Mouse (Mus musculus): ENCODE data around the gene Tmbim6. TPM values are rescaled to one million over a fixed set of nuclear protein-coding genes. Genes with fewer than 3 reads are reported as not detected.

Gene Tmbim6
- polyA plus RNA-seq, 1 experiment = 434 TPM

GRCm38 (mm10) chr15:99355660-99356059 lies 37.0 kb upstream of the Tmbim6 start:
- TF ChIP-seq POLR2A (IDR thresholded peaks at IDR 0.05; ENCODE audit: low read depth, low read length) = no peak
- TF ChIP-seq CTCF (IDR thresholded peaks at IDR 0.05; ENCODE audit: extremely low read depth, insufficient read depth, insufficient read length, insufficient replicate concordance) = no peak
- Histone ChIP-seq H3K4me1 (ENCODE audit: control insufficient read depth, insufficient read depth, insufficient read length) (peaks cover 19% of the 10 kb centered on the region; the same call in 1 of the 2 replicates), H3K27ac (ENCODE audit: insufficient read depth, low read length) (no peak overlapping the region), H3K4me3 (ENCODE audit: extremely low read depth, insufficient read depth, insufficient read length) (no peak overlapping the region), H3K27me3 (ENCODE audit: control insufficient read depth, insufficient read depth, low read length) (no peaks in the 10 kb centered on the region), H3K36me3 (ENCODE audit: control insufficient read depth, insufficient read depth, low read length) (no peaks in the 10 kb centered on the region)
- no peak for DNase-seq (ENCODE audit: low read depth in 1 of 2, low spot score in 2 of 2)
- WGBS = 29% methylated on average over 6 of the region's 6 CpGs

GRCm38 (mm10) chr15:99356462-99356861 lies 36.2 kb upstream of the Tmbim6 start:
- Histone ChIP-seq H3K36me3 (ENCODE audit: control insufficient read depth, insufficient read depth, low read length) (no peaks in the 10 kb centered on the region), H3K4me1 (ENCODE audit: control insufficient read depth, insufficient read depth, insufficient read length) (peaks cover 14% of the 10 kb centered on the region; the same call in 1 of the 2 replicates), H3K4me3 (ENCODE audit: extremely low read depth, insufficient read depth, insufficient read length) (no peak overlapping the region), H3K27me3 (ENCODE audit: control insufficient read depth, insufficient read depth, low read length) (no peaks in the 10 kb centered on the region), H3K27ac (ENCODE audit: insufficient read depth, low read length) (no peak overlapping the region)
- TF ChIP-seq CTCF (IDR thresholded peaks at IDR 0.05; ENCODE audit: extremely low read depth, insufficient read depth, insufficient read length, insufficient replicate concordance) = no peak
- no peak for TF ChIP-seq POLR2A (IDR thresholded peaks at IDR 0.05; ENCODE audit: low read depth, low read length)
- no peak for DNase-seq (ENCODE audit: low read depth in 1 of 2, low spot score in 2 of 2)
- 83% methylated on average over 6 of the region's 6 CpGs for WGBS

GRCm38 (mm10) chr15:99358952-99359351 lies 33.7 kb upstream of the Tmbim6 start:
- 91% methylated on average over 9 of the region's 9 CpGs for WGBS
- H3K27ac ChIP-seq (ENCODE audit: insufficient read depth, low read length) = no peak overlapping the region
- no peak for DNase-seq (ENCODE audit: low read depth in 1 of 2, low spot score in 2 of 2)
- H3K36me3 ChIP-seq (ENCODE audit: control insufficient read depth, insufficient read depth, low read length) = no peaks in the 10 kb centered on the region
- no peak for TF ChIP-seq CTCF (IDR thresholded peaks at IDR 0.05; ENCODE audit: extremely low read depth, insufficient read depth, insufficient read length, insufficient replicate concordance)
- H3K27me3 ChIP-seq (ENCODE audit: control insufficient read depth, insufficient read depth, low read length) = no peaks in the 10 kb centered on the region
- no peak overlapping the region for H3K4me3 ChIP-seq (ENCODE audit: extremely low read depth, insufficient read depth, insufficient read length)
- H3K4me1 ChIP-seq (ENCODE audit: control insufficient read depth, insufficient read depth, insufficient read length) = peaks cover under 1% of the 10 kb centered on the region; the same call in 1 of the 2 replicates

- Histone ChIP-seq H3K36me3 (ENCODE audit: control insufficient read depth, insufficient read depth, low read length) (no peaks in the 10 kb centered on the region), H3K27me3 (ENCODE audit: control insufficient read depth, insufficient read depth, low read length) (no peaks in the 10 kb centered on the region), H3K27ac (ENCODE audit: insufficient read depth, low read length) (peak overlapping the region; percentile 66), H3K4me1 (ENCODE audit: control insufficient read depth, insufficient read depth, insufficient read length) (peaks cover 10% of the 10 kb centered on the region; the same call in 1 of the 2 replicates), H3K4me3 (ENCODE audit: extremely low read depth, insufficient read depth, insufficient read length) (no peak overlapping the region)
- no peak for TF ChIP-seq CTCF (IDR thresholded peaks at IDR 0.05; ENCODE audit: extremely low read depth, insufficient read depth, insufficient read length, insufficient replicate concordance)
- no peak for TF ChIP-seq POLR2A (IDR thresholded peaks at IDR 0.05; ENCODE audit: low read depth, low read length)
- DNase-seq (ENCODE audit: low read depth in 1 of 2, low spot score in 2 of 2) = no peak
- WGBS = 74% methylated on average over 7 of the region's 7 CpGs
These were observed 28.6 kb upstream of the Tmbim6 start for GRCm38 (mm10) chr15:99364022-99364530.

- H3K27me3 ChIP-seq (ENCODE audit: control insufficient read depth, insufficient read depth, low read length) = no peaks in the 10 kb centered on the region
- TF ChIP-seq POLR2A (IDR thresholded peaks at IDR 0.05; ENCODE audit: low read depth, low read length) = no peak
- TF ChIP-seq CTCF (IDR thresholded peaks at IDR 0.05; ENCODE audit: extremely low read depth, insufficient read depth, insufficient read length, insufficient replicate concordance) = no peak; the same call in 1 of the 2 replicates
- H3K27ac ChIP-seq (ENCODE audit: insufficient read depth, low read length) = peak overlapping the region; percentile 66
- H3K4me1 ChIP-seq (ENCODE audit: control insufficient read depth, insufficient read depth, insufficient read length) = peaks cover 10% of the 10 kb centered on the region; the same call in 1 of the 2 replicates
- DNase-seq (ENCODE audit: low read depth in 1 of 2, low spot score in 2 of 2) = peak; percentile 74 to 77
- H3K4me3 ChIP-seq (ENCODE audit: extremely low read depth, insufficient read depth, insufficient read length) = no peak overlapping the region
- no peaks in the 10 kb centered on the region for H3K36me3 ChIP-seq (ENCODE audit: control insufficient read depth, insufficient read depth, low read length)
- 8% methylated on average over 8 of the region's 8 CpGs for WGBS
These were observed 27.8 kb upstream of the Tmbim6 start for GRCm38 (mm10) chr15:99364921-99365320.

GRCm38 (mm10) chr15:99368583-99369266 lies 24.0 kb upstream of the Tmbim6 start:
- 87% methylated on average over 4 of the region's 4 CpGs for WGBS
- no peaks in the 10 kb centered on the region for H3K36me3 ChIP-seq (ENCODE audit: control insufficient read depth, insufficient read depth, low read length)
- H3K27ac ChIP-seq (ENCODE audit: insufficient read depth, low read length) = no peak overlapping the region
- H3K4me1 ChIP-seq (ENCODE audit: control insufficient read depth, insufficient read depth, insufficient read length) = peaks cover 10% of the 10 kb centered on the region; the same call in 1 of the 2 replicates
- TF ChIP-seq CTCF (IDR thresholded peaks at IDR 0.05; ENCODE audit: extremely low read depth, insufficient read depth, insufficient read length, insufficient replicate concordance) (no peak), POLR2A (IDR thresholded peaks at IDR 0.05; ENCODE audit: low read depth, low read length) (no peak)
- no peak overlapping the region for H3K4me3 ChIP-seq (ENCODE audit: extremely low read depth, insufficient read depth, insufficient read length)
- no peaks in the 10 kb centered on the region for H3K27me3 ChIP-seq (ENCODE audit: control insufficient read depth, insufficient read depth, low read length)
- DNase-seq (ENCODE audit: low read depth in 1 of 2, low spot score in 2 of 2) = no peak

Data from spleen, adult 2 months (tissue).